Mouse (Mus musculus): ENCODE measurements at regions not wholly inside any gene's neighbourhood (a gene's known extent, or its start where the extent isn't known, plus 50 kb on each side); places are given as distances from the start of the nearest gene placed in this dataset.
"Not testable (repeated sequence)": the region's sequence is repeated elsewhere in the genome, so short reads cannot be mapped to it uniquely, and the experiment has no call there.

DNA sequence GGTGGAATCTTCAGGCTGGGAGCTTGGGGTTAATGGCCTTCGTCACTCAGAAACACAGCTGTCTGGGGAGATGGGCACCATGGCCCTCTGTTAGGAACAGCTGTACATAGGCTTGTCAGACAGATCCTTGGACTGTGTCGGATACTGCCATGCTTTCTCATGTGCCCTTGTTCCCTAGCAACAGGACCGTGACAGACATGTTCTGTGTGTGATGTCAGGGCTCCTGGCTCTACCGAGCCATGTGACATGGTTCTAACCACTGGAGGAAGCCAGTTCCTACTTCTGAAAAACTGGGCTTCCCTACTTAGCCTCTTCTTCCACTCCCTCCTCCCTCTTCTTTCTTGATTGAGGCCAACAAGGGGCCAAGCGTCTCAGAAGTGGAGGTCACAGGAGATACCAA, 232.7 kb downstream of the Prex1 start:
- ATAC-seq (replicated peaks; ENCODE audit: low FRiP score, low TSS enrichment, poor library complexity, severe bottlenecking): no peak

DNA sequence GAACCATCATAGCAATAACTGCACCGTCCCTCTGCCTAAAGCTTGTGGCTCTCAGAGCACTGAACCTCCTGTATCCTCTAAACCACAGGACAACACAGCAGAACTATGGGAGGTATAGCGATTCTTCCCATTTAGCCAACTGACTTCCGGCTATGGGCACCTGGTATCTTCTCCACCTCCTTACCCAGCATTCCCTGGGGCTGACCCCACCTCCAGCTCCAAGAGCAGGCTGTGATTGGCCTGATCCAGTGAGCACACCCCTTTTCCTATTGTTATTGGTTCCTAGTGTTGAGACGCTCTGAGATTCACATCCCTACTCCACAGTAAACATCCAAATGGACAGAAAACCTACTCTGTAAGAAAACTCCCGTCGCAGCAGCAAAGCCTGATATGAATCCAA, 236.7 kb downstream of the Prex1 start:
- no peak for ATAC-seq (replicated peaks; ENCODE audit: low FRiP score, low TSS enrichment, poor library complexity, severe bottlenecking)

DNA sequence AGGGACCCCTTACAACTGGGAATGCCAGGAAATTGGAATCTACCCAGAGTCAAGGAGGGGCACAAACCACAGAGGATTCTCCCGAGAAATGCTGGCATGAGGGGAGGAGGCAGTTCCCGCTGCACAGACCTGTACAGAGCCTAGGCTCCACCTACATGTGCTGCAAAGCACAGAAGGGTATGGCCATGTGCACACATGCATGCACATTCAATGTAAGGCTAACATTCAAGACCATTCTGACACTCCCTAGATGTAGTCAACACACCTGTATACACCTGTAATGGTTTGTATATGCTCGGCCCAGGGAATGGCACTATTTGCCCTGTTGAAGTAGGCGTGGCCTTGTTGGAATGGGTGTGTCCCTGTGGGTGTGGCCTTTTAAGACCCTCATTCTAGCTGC, 238.0 kb downstream of the Prex1 start:
- ATAC-seq (replicated peaks; ENCODE audit: low FRiP score, low TSS enrichment, poor library complexity, severe bottlenecking): no peak

DNA sequence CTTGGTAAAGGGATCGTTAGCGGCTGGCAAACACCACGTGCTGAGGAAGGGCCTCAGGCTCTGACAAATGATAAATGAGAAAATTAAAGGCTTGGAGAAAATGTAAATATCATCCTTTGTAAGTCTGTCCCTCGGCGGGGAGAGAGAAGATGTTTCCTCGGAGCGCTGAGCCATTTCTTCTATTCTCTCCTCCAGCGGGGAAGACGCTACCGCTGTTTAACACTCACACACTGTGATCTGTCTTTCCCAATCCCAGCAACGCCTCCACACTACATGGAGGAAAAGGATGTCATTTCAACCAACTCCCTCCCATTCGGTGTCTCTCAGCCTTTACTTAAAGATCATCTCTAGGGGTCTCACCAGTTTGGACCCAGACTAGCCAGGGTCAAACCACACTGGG, 239.0 kb downstream of the Prex1 start:
- no peak for ATAC-seq (replicated peaks; ENCODE audit: low FRiP score, low TSS enrichment, poor library complexity, severe bottlenecking)

DNA sequence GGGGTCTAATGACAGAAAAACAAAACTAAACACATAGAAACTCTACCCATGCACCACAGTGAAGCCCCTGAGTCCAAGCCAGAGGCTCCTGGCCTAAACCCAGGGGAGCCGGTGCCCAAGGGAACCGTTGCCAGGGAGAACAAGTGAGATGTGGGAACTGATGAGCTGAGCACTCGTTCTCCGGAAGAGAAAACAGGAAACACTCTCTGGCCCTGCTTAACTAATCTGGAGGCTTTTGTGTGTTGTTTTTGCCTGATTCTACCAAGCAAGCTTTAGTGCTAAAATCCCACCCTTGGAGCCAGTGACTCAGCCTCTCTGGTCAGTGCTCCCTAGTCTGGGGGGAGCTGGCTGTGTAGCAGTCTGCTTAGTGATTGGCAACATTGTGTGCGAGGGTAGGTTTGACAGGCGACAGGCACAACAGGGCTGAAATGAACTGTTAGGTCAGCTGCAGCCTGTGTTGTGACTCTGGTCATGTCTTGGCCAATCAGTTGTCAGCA, 242.3 kb downstream of the Prex1 start:
- no peak for ATAC-seq (replicated peaks; ENCODE audit: low FRiP score, low TSS enrichment, poor library complexity, severe bottlenecking)

DNA sequence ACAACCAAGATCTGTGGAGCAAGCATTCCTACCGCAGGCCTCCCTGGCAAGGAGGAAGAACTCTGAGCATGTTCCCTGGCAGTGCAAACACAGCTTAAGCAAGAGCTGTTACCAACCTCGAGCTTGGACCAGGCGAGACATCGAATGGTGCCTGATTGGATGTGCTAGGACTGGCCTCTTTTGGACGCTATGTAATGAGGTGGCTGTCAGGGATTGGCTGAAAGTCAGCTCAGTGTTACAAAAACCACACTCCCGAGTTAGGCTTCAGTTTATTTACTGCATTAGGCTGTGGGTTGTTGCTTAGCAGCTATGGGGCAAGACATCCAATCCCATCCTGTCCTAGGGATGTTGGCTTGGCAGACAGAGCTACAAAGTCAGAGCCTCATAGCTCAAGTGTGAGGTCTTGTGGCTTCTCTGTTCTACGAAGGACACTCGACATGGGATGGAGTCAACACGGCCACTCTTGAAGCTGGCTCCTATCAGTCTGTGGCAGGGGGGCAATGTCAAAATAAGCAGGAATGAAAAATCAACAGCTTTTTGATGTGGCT, 244.5 kb downstream of the Prex1 start:
- ATAC-seq (replicated peaks; ENCODE audit: low FRiP score, low TSS enrichment, poor library complexity, severe bottlenecking): no peak

DNA sequence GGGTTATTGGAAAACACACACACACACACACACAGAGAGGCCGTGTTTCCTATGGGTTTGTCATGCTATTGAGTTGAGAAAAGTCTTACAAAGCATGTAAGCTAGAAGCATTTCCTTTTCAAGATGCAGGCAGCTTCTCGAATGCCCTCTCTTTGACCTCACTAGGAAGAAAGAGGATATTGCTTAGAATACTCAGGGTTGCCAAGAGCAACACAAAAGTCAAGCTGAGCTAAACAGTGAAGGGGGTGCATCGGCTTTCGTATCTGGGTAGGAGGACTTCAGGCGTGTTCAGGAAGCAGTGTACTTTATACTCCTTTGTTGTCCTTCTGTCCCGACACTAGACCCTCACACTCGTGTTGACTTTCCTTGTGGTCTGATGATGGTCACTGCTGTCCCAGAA, 246.5 kb downstream of the Prex1 start:
- ATAC-seq (replicated peaks; ENCODE audit: low FRiP score, low TSS enrichment, poor library complexity, severe bottlenecking): no peak

DNA sequence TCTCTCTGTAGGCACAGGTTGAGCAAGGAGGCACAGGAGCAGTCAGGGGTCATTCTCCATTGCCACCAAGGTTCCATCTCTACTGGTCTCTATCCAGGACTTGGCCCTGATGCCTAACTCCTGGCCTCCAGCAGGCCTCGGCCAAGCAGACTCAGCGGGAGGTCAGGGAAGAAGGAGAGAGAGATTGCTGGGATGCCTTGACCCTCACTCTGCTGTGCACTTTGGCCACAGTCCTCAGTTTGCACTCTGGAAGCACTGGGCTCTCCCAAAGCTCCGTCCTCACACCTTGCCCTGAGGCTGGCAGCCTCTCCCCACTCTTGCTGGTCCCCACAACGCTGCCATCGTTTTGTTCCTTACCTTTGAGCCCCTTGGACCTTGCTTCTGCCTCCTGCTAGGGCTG, 248.1 kb downstream of the Prex1 start:
- no peak for ATAC-seq (replicated peaks; ENCODE audit: low FRiP score, low TSS enrichment, poor library complexity, severe bottlenecking)

DNA sequence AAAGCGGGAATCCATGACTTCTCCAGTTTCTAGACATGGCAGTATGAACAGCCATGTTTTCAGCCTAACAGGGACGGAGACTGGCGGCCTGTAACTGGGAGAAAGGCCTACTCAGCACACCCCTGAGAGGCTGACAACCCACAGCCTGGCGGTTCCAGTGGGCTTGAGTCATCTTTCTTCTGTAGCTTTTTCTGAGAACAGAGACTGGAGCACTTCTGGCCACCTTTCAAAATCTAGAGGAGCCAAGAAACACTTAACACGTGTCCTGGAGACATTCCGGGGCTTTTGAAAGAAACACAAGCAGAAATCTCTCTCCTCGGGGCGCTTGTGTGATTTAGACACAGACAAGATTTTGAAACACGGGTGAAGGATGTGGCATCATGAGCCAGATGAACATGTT, 250.1 kb downstream of the Prex1 start:
- no peak for ATAC-seq (replicated peaks; ENCODE audit: low FRiP score, low TSS enrichment, poor library complexity, severe bottlenecking)

DNA sequence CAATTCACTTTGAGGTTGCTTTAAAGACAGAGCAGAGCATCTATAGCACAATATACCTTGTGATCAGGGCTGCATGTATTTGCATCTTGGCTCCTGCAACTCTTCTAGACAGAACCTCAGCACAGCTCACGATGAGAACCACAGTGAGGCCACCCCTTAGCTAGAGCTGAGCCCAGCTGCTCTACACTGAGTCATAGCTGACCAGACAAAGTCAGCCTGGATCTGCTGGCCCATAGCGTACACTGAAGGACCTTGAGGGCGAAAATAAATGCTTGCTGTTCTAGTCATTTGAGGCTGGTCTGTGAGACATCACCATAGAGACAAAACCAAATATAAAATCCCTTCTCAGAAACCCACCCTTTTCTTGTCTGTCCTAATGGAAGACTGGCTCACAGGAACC, 251.7 kb downstream of the Prex1 start:
- ATAC-seq (replicated peaks; ENCODE audit: low FRiP score, low TSS enrichment, poor library complexity, severe bottlenecking): no peak

DNA sequence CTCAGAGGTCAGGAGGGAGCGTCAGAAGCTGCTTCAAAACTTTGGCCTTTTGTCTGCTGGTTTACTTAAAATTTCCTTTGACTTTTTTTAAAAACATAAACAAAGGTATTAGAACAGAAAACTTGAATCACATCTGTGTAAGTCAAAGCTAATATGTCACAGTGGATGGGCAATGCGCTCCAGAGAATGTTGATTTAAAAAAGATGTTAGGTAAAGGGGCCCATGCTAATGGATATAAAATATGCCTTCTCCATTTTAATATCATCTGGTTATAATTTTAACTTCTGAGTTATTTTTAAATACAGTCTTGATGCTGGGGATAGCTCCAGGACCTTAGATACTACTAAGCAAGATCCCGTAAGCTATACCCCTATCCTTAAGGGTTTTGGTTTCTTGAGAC, 252.5 kb downstream of the Prex1 start:
- ATAC-seq (replicated peaks; ENCODE audit: low FRiP score, low TSS enrichment, poor library complexity, severe bottlenecking): no peak

DNA sequence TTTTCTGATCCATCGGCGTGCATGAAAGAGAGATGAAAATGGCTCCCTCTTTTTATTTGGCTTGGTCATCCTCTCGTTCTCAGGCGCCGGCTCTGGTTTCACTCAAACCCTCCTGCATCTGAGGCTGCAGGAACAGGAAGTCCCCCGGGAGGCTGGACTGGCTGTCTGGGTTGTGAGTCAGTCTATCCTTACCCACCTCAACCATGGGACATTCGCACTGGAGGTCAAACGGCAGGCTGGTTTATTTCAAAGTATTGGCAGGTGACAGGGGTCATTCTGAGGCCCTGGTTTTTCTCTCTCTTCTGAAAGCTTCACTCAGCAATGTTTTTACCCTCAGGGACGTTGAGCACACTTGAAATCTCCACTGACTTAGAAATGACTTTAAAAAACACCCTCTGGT, 253.7 kb downstream of the Prex1 start:
- ATAC-seq (replicated peaks; ENCODE audit: low FRiP score, low TSS enrichment, poor library complexity, severe bottlenecking): no peak

DNA sequence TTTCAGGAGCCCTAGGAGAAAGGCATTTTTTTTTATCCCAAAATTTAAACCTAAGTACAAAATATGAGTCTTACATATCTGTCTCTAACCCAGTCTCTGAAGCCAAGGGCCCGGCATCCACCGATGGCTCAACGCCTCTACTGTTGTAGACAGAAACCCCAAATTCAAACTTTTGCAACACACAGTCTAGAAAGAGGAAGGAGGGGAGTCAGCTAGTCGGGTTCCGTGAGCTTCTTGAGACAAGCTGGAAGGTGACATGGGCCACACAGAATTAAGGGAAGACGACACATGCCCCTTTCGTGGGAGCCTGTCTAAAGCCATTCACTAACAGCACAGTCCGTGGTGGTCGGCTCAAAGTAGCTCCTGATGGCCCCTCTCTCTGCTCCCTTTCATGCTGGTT, 254.7 kb downstream of the Prex1 start:
- no peak for ATAC-seq (replicated peaks; ENCODE audit: low FRiP score, low TSS enrichment, poor library complexity, severe bottlenecking)

DNA sequence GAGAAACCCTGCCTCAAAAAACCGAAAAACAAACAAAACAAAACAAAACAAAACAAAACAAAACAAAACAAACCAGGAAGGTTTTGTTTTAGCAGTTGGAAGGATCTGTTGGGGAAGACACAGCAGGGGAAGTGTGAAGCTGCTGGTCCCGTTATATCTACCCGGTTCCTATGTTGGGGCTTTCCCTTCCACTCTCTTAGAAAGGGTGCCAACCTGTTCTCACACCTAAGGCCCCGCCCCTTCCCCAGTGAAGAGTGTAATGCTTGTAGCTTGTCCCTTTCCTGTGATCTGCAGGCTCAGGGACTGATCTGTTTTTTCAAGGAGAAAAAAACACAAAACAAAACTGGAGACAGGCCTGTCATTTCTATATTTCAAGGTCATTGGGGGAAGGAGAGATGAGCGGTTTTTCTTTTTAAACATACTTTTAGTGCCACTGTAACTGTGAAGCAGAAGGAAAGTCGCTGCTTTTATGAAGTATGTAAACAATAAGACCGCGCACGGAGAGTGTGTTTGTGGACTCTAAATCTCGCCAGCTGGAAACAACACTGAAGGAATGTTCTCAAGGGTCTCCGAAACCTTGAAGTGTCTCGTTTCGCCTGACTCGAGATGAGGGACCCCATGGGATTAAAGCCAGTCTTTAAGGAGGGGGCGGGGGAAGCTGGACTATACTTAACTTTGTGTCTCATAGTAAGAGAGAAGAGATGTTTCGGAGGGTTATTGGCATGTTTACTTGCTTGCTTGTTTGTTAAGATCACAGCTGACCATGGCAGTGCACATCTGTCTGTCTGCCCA, 256.1 kb downstream of the Prex1 start:
- ATAC-seq (replicated peaks; ENCODE audit: low FRiP score, low TSS enrichment, poor library complexity, severe bottlenecking): no peak

DNA sequence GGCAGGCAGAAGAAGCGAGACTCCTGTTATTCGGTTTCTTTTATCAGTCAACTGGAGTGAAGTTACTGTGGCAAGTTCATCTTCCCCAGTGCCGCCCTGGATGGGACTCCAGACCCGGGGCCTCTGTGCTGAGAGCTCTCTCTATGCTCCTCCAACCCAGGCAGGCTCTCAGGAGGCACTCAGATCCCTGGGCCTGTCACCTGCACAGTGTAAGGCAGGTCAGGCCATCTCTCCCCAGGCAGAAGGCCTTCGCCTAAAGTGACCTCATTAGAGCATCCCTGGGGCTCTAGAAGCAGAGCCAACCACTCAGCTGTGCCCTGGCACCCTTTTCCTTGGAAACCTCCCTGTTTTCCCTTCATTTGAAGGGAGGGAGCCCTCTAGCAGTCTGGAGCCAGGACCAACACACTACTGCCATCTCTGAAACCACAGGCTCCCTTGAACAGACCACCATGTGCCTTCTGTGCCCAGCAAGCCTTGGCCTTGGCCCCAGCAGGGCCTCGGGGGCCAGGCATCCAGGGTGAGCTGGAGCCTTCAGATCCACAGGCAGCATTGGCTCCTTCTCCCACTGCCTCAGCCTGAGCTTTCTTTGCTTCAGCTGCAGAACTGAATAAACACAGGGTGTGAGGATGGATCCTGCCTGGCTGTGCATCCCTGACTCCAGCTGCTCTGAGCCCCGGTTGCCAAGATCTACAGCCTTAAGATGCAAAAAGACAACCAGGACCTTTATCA, 259.3 kb downstream of the Prex1 start:
- ATAC-seq (replicated peaks; ENCODE audit: low FRiP score, low TSS enrichment, poor library complexity, severe bottlenecking): not testable (repeated sequence)

DNA sequence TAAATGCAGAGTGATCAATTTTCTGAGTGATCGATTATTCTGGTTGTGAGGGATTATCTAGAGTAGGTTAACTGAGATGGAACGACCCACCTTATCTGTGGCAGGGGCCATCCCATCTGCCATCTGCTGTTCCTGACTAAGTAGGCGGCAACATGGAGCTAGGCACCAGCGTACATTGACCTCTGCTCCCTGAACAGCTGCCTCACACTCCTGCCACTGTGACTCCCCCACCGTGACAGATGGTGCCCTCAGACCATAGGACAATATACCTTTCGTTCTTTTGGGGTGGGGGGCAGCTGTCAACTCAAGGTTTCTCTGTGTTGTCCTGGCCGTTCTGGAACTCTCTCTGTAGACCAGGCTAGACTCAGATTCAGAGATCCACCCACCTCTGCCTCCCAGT, 262.7 kb downstream of the Prex1 start:
- no peak for ATAC-seq (replicated peaks; ENCODE audit: low FRiP score, low TSS enrichment, poor library complexity, severe bottlenecking)

DNA sequence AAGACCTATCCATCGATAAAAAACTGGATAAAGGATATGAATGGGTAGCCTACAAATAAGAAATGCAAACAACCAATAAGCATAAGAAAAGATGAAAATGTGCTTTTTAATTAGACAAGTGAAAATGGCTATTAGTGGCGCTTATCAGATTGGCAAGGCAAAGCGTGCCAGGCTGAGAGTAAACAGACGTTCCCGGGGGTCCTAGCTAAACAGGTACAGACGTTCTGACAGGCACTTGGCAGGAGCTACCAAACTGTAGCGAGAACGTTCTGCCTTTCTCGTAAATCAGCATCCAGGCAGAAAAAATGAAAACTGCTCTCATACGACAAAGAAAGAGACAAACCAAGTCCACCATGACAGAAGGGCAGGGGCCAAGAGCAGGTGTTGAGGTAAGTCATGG, 263.3 kb downstream of the Prex1 start:
- ATAC-seq (replicated peaks; ENCODE audit: low FRiP score, low TSS enrichment, poor library complexity, severe bottlenecking): no peak

DNA sequence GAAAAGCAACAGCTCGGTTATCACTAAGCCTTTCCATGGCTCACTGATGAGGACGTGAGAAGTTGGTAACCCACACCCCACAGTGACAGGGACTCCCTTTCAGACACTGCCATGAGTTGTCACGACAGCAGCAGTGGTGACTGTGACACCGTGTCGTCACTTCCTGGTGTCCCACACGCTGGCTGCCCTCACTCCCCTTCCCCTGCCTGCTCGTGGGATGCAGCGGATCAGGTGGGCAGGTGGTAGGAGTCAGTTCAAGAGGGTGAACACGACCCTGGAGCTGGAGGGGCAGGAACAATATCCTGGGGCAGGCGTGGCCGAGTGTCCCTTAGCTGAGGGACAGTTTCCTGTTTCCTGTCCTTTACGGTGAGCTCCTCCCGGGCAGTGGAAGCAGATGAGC, 264.9 kb downstream of the Prex1 start:
- ATAC-seq (replicated peaks; ENCODE audit: low FRiP score, low TSS enrichment, poor library complexity, severe bottlenecking): peak; percentile 42

DNA sequence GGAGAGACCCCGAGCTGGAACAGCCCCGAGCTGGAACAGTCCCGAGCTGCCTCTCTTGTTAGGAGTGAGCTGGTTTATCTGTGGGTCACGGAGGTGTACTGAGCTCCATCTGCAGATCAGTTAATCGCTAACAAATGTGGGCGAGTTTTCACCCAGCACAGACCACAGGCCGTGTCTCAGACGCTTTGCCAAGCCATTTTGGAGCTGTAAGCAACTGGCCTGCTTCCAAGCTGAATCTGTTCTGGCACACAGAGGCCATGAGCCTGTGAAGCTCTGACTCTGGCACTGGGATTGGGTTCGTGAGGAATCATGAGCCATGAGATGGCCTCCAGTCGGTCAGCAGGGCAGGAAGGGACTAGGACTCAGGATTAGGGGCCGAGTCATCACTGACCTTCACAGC, 265.5 kb downstream of the Prex1 start:
- ATAC-seq (replicated peaks; ENCODE audit: low FRiP score, low TSS enrichment, poor library complexity, severe bottlenecking): no peak

DNA sequence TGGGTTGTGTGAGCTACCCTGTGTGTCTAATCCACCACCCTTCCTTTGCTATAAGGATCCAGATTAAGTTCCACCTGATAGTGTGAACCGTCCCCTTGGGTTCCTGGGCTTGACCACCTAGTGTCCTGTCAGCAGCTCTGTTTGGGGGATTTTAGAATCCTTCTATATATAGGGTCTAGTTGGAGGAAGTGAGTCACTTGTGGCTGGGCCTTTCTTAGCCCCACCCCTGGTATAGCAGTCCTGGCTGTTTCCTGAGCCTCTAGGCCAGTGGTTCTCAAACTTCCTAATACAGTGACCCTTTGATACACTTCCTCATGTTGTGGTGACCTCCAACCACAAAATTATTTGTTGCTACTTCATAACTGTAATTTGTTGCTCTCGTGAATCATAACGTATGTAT, 267.1 kb downstream of the Prex1 start:
- ATAC-seq (replicated peaks; ENCODE audit: low FRiP score, low TSS enrichment, poor library complexity, severe bottlenecking): no peak

DNA sequence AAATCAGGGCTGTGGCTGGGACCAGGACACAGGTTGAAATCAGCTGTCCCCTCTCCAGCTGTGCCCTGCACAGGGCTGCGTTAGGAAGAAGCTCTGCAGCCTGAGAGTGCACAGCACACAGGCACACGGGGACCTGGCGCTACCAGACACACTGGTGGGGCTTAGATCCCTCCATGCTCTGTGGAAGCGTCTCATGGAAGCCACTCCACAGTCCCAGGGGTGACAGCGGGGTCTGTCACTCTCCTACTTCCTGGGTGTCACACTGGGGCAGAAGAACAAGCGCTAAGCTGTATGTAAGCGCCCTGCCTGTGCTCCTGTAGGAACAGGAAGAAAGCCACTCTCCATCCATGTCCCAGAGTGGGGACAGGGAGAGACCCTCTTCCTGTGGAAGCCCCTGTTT, 267.8 kb downstream of the Prex1 start:
- not testable (repeated sequence) for ATAC-seq (replicated peaks; ENCODE audit: low FRiP score, low TSS enrichment, poor library complexity, severe bottlenecking)

Measured in megakaryocyte-erythroid progenitor cell, adult 5-6 weeks (primary cell).